Mouse (Mus musculus): ENCODE measurements around the gene Cyfip1. TPM values are rescaled to one million over a fixed set of nuclear protein-coding genes. Genes with fewer than 3 reads are reported as not detected.
"Not testable (repeated sequence)": the region's sequence is repeated elsewhere in the genome, so short reads cannot be mapped to it uniquely, and the experiment has no call there.

Cyfip1 gene
- total and polyA plus RNA-seq, 2 experiments from 2014 or later = 41.5 to 48.5 TPM

DNA sequence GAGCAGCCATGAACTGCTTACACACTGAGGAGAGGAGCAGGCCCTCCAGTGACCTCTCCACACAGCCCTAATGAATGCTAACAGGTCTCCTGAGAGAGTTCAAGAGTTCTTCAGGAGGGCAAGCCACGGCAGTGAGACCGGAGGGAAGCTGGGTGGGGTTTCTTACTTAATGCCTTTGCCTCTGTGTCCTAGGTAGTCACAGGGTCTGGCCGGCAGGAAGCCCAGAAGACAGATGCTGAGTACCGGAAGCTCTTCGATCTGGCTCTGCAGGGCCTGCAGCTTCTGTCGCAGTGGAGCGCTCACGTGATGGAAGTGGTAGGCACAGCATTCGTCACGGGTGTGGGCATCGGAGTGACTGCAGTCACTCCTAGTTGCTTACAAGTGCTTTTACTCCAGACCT, 50.3 kb downstream of the Cyfip1 start:
- no peak for DNase-seq (ENCODE audit: low spot score)
- no peak overlapping the region for H3K4me2 ChIP-seq (ENCODE audit: low read depth, low read length)
- no peaks in the 10 kb centered on the region for H3K4me1 ChIP-seq (ENCODE audit: insufficient read depth, low read length)
- H3K27me3 ChIP-seq (ENCODE audit: insufficient read depth, low read length) = no peaks in the 10 kb centered on the region
- ATAC-seq = no peak
- no peaks in the 10 kb centered on the region for H3K9me3 ChIP-seq (ENCODE audit: low read length)
- no peak for TF ChIP-seq CTCF (IDR thresholded peaks at IDR 0.05; ENCODE audit: low read depth)
- no peak overlapping the region for H3K9ac ChIP-seq (replicated peaks; ENCODE audit: low read length)
- no peak overlapping the region for H3K27ac ChIP-seq
- WGBS = 88% methylated on average over 11 of the region's 11 CpGs
- peaks cover 37% of the 10 kb centered on the region for H3K36me3 ChIP-seq (ENCODE audit: insufficient read depth, low read length)
- H3K4me3 ChIP-seq (ENCODE audit: low read length) = no peak overlapping the region

DNA sequence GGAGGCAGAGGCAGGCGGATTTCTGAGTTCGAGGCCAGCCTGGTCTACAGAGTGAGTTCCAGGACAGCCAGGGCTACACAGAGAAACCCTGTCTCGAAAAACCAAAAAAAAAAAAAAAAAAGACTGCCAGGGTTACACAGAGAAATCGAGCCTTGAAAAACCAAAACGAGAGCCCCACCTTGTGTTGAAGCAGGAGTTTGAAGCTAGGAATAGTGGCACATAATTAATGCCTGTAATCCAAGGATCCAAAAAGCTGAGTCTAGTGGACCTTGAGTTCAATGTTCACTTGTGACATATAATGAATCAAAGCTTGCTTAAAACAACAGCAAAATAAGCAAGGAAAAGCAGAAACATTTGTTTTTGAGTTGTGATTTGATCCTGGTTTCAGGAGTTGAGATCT, 62.2 kb downstream of the Cyfip1 start:
- H3K36me3 ChIP-seq (ENCODE audit: insufficient read depth, low read length) = peaks cover 52% of the 10 kb centered on the region
- H3K27ac ChIP-seq = no peak overlapping the region
- no peak overlapping the region for H3K9ac ChIP-seq (replicated peaks; ENCODE audit: low read length)
- TF ChIP-seq CTCF (IDR thresholded peaks at IDR 0.05; ENCODE audit: low read depth) = peak; percentile 28; the same call in 1 of the 2 replicates
- 90% methylated on average over 4 of the region's 5 CpGs for WGBS
- H3K27me3 ChIP-seq (ENCODE audit: insufficient read depth, low read length) = no peaks in the 10 kb centered on the region
- no peaks in the 10 kb centered on the region for H3K4me1 ChIP-seq (ENCODE audit: insufficient read depth, low read length)
- H3K4me2 ChIP-seq (ENCODE audit: low read depth, low read length) = no peak overlapping the region
- DNase-seq (ENCODE audit: low spot score) (no peak), ATAC-seq (no peak)
- H3K9me3 ChIP-seq (ENCODE audit: low read length) = no peaks in the 10 kb centered on the region
- no peak overlapping the region for H3K4me3 ChIP-seq (ENCODE audit: low read length)

GRCm38 (mm10) chr7:55905449-55905848, 63.9 kb downstream of the Cyfip1 start:
- Histone ChIP-seq H3K4me3 (ENCODE audit: low read length) (no peak overlapping the region), H3K27ac (no peak overlapping the region), H3K36me3 (ENCODE audit: insufficient read depth, low read length) (peaks cover 52% of the 10 kb centered on the region), H3K9ac (replicated peaks; ENCODE audit: low read length) (no peak overlapping the region), H3K9me3 (ENCODE audit: low read length) (no peaks in the 10 kb centered on the region), H3K4me2 (ENCODE audit: low read depth, low read length) (no peak overlapping the region), H3K4me1 (ENCODE audit: insufficient read depth, low read length) (no peaks in the 10 kb centered on the region), H3K27me3 (ENCODE audit: insufficient read depth, low read length) (no peaks in the 10 kb centered on the region)
- WGBS = 81% methylated on average over 2 of the region's 2 CpGs
- peak; percentile 18; the same call in 1 of the 2 replicates for TF ChIP-seq CTCF (IDR thresholded peaks at IDR 0.05; ENCODE audit: low read depth)
- no peak for ATAC-seq
- DNase-seq (ENCODE audit: low spot score) = no peak

DNA sequence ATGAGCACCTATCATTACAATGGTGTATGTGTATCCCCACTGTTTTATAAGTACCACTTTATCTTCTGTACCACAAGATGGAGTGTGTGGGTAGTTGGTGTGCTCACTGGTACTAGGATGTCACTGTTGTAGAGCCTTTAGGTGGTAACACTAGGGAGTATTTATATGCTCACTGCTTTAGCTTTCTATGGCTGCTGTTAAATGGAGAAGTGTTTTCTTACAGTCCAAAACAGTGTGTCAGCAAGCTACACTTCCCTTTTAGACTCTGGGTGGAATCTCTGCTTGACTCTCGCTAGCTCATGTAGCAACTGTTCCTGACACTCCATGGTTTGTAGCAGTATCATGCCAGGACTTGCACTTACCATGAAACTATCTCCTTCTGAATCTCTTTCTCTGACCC, 68.0 kb downstream of the Cyfip1 start:
- DNase-seq (ENCODE audit: low spot score) (no peak), ATAC-seq (no peak)
- H3K4me1 ChIP-seq (ENCODE audit: insufficient read depth, low read length) = no peaks in the 10 kb centered on the region
- 97% methylated on average over 1 of the region's 1 CpGs for WGBS
- no peak overlapping the region for H3K4me2 ChIP-seq (ENCODE audit: low read depth, low read length)
- H3K4me3 ChIP-seq (ENCODE audit: low read length) = no peak overlapping the region
- TF ChIP-seq CTCF (IDR thresholded peaks at IDR 0.05; ENCODE audit: low read depth) = no peak
- no peak overlapping the region for H3K27ac ChIP-seq
- H3K9me3 ChIP-seq (ENCODE audit: low read length) = no peaks in the 10 kb centered on the region
- H3K36me3 ChIP-seq (ENCODE audit: insufficient read depth, low read length) = peaks cover 67% of the 10 kb centered on the region
- H3K9ac ChIP-seq (replicated peaks; ENCODE audit: low read length) = no peak overlapping the region
- no peaks in the 10 kb centered on the region for H3K27me3 ChIP-seq (ENCODE audit: insufficient read depth, low read length)

GRCm38 (mm10) chr7:55910356-55910755, 68.8 kb downstream of the Cyfip1 start:
- DNase-seq (ENCODE audit: low spot score) = no peak
- Histone ChIP-seq H3K9ac (replicated peaks; ENCODE audit: low read length) (no peak overlapping the region), H3K4me1 (ENCODE audit: insufficient read depth, low read length) (no peaks in the 10 kb centered on the region), H3K4me3 (ENCODE audit: low read length) (no peak overlapping the region), H3K4me2 (ENCODE audit: low read depth, low read length) (no peak overlapping the region), H3K27me3 (ENCODE audit: insufficient read depth, low read length) (no peaks in the 10 kb centered on the region), H3K36me3 (ENCODE audit: insufficient read depth, low read length) (peaks cover 68% of the 10 kb centered on the region), H3K27ac (no peak overlapping the region), H3K9me3 (ENCODE audit: low read length) (no peaks in the 10 kb centered on the region)
- no peak for TF ChIP-seq CTCF (IDR thresholded peaks at IDR 0.05; ENCODE audit: low read depth)
- ATAC-seq = no peak
- 92% methylated on average over 2 of the region's 2 CpGs for whole genome bisulfite sequencing

DNA sequence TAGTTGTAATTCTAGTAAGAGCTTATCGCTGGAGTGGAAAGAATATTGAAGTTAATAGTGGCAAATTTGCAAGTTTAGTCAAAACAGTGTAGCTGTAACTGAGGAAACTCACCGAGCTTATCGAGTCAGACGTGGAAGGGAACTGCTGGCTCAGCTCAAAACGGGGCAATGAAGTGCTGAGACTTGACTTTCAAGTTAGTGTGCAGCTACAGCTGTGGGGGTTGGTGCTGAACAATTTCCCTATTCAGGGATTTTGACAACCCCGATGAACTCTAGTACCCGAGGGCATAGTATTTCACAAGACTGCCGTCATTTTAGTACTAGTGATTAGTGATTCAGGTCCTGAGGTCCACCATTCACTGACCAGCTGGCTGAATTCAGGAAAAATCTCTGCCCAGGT, 69.8 kb downstream of the Cyfip1 start:
- Histone ChIP-seq H3K4me3 (ENCODE audit: low read length) (no peak overlapping the region), H3K9me3 (ENCODE audit: low read length) (no peaks in the 10 kb centered on the region), H3K36me3 (ENCODE audit: insufficient read depth, low read length) (peaks cover 68% of the 10 kb centered on the region), H3K4me2 (ENCODE audit: low read depth, low read length) (no peak overlapping the region), H3K27ac (no peak overlapping the region), H3K9ac (replicated peaks; ENCODE audit: low read length) (no peak overlapping the region), H3K27me3 (ENCODE audit: insufficient read depth, low read length) (no peaks in the 10 kb centered on the region), H3K4me1 (ENCODE audit: insufficient read depth, low read length) (no peaks in the 10 kb centered on the region)
- DNase-seq (ENCODE audit: low spot score) = peak; percentile 5
- ATAC-seq = no peak
- TF ChIP-seq CTCF (IDR thresholded peaks at IDR 0.05; ENCODE audit: low read depth) = no peak
- WGBS = 88% methylated on average over 8 of the region's 8 CpGs

DNA sequence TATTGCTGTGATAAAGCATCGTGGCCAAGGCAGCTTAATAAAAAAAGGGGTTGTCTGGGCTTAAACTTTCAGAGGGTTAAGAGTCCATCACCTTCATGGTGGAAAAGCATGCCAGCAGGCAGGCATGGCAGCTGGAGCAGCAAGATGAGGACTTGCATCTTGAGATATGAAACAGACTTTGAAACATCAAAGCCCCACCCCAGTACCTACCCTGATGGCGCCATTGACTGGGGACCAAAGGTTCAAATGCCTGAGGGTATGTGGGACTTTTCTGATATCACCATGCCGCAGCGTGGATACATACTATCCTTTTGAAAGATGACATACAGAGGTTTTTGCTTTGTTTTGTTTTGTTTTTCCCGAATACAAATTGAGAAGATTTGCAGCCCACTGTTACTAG, 70.6 kb downstream of the Cyfip1 start:
- no peak for ATAC-seq
- Histone ChIP-seq H3K27me3 (ENCODE audit: insufficient read depth, low read length) (no peaks in the 10 kb centered on the region), H3K4me1 (ENCODE audit: insufficient read depth, low read length) (no peaks in the 10 kb centered on the region), H3K4me3 (ENCODE audit: low read length) (no peak overlapping the region), H3K4me2 (ENCODE audit: low read depth, low read length) (no peak overlapping the region), H3K9me3 (ENCODE audit: low read length) (no peaks in the 10 kb centered on the region), H3K9ac (replicated peaks; ENCODE audit: low read length) (no peak overlapping the region), H3K36me3 (ENCODE audit: insufficient read depth, low read length) (peaks cover 69% of the 10 kb centered on the region), H3K27ac (no peak overlapping the region)
- WGBS = 97% methylated on average over 5 of the region's 5 CpGs
- DNase-seq (ENCODE audit: low spot score) = no peak
- no peak for TF ChIP-seq CTCF (IDR thresholded peaks at IDR 0.05; ENCODE audit: low read depth)

GRCm38 (mm10) chr7:55918365-55918764, 76.8 kb downstream of the Cyfip1 start:
- not testable (repeated sequence) for H3K4me1 ChIP-seq (ENCODE audit: insufficient read depth, low read length); DNase-seq (ENCODE audit: low spot score); H3K9ac ChIP-seq (replicated peaks; ENCODE audit: low read length); H3K27me3 ChIP-seq (ENCODE audit: insufficient read depth, low read length); ATAC-seq; H3K4me3 ChIP-seq (ENCODE audit: low read length); H3K4me2 ChIP-seq (ENCODE audit: low read depth, low read length); H3K9me3 ChIP-seq (ENCODE audit: low read length); H3K27ac ChIP-seq
- H3K36me3 ChIP-seq (ENCODE audit: insufficient read depth, low read length) = peaks cover 60% of the 10 kb centered on the region
- WGBS = 98% methylated on average over 11 of the region's 11 CpGs

Data from hindbrain, postnatal 0 days (tissue).